Mouse (Mus musculus): ENCODE measurements around the gene Tmem132e. TPM values are rescaled to one million over a fixed set of nuclear protein-coding genes. Genes with fewer than 3 reads are reported as not detected.

Tmem132e gene
- 5.1 and 6.9 TPM in 2 replicates for polyA plus RNA-seq (2014; fragmentation: Nextera tagmentation; extraction: Ambion mirVana)

- peak; percentile 35 for ATAC-seq (ENCODE audit: low FRiP score)
- under 1% methylated on average over 86 of the region's 88 CpGs for WGBS
- Histone ChIP-seq H3K4me1 (replicated peaks; ENCODE audit: control insufficient read depth, insufficient read depth, low read length) (peaks cover 17% of the 10 kb centered on the region), H3K4me2 (replicated peaks) (peak within 1 kb of the TSS; percentile 99), H3K9me3 (ENCODE audit: control insufficient read depth, low read length) (no peaks in the 10 kb centered on the region), H3K4me3 (replicated peaks; ENCODE audit: low read length) (peak within 1 kb of the TSS; percentile 75), H3K36me3 (replicated peaks; ENCODE audit: control insufficient read depth, insufficient read depth) (no peaks in the 10 kb centered on the region), H3K9ac (peak within 1 kb of the TSS; percentile 79), H3K27ac (peak within 1 kb of the TSS; percentile 64), H3K27me3 (ENCODE audit: control insufficient read depth, insufficient read depth, low read length) (peaks cover 59% of the 10 kb centered on the region)
- no peak for DNase-seq (ENCODE audit: low spot score)
These were observed at the start of gene Tmem132e for GRCm38 (mm10) chr11:82388371-82389313. Gene Tmem132e, plus strand, starts transcription at chr11:82388900.

GRCm38 (mm10) chr11:82339921-82340401 lies 48.7 kb upstream of the Tmem132e start:
- WGBS: 25% methylated on average over 7 of the region's 7 CpGs
- Histone ChIP-seq H3K36me3 (replicated peaks; ENCODE audit: control insufficient read depth, insufficient read depth) (no peaks in the 10 kb centered on the region), H3K9ac (no peak overlapping the region), H3K9me3 (ENCODE audit: control insufficient read depth, low read length) (no peaks in the 10 kb centered on the region), H3K27ac (0 out of 2 replicates have a peak overlapping the region, but pooled peaks have one; percentile 6), H3K4me1 (replicated peaks; ENCODE audit: control insufficient read depth, insufficient read depth, low read length) (0 out of 2 replicates have a peak, but pooled peaks cover 7% of the 10 kb centered on the region), H3K27me3 (ENCODE audit: control insufficient read depth, insufficient read depth, low read length) (no peaks in the 10 kb centered on the region), H3K4me2 (replicated peaks) (no peak overlapping the region), H3K4me3 (replicated peaks; ENCODE audit: low read length) (no peak overlapping the region)
- DNase-seq (ENCODE audit: low spot score) (peak; percentile 24), ATAC-seq (ENCODE audit: low FRiP score) (no peak)

- H3K27ac ChIP-seq: 0 out of 2 replicates have a peak overlapping the region, but pooled peaks have one; percentile 6
- WGBS: 43% methylated on average over 6 of the region's 6 CpGs
- no peak overlapping the region for H3K9ac ChIP-seq
- no peaks in the 10 kb centered on the region for H3K36me3 ChIP-seq (replicated peaks; ENCODE audit: control insufficient read depth, insufficient read depth)
- H3K9me3 ChIP-seq (ENCODE audit: control insufficient read depth, low read length): no peaks in the 10 kb centered on the region
- H3K4me1 ChIP-seq (replicated peaks; ENCODE audit: control insufficient read depth, insufficient read depth, low read length): peaks cover 8% of the 10 kb centered on the region; the same call in 1 of the 2 replicates
- DNase-seq (ENCODE audit: low spot score) (no peak), ATAC-seq (ENCODE audit: low FRiP score) (no peak)
- no peak overlapping the region for H3K4me3 ChIP-seq (replicated peaks; ENCODE audit: low read length)
- H3K4me2 ChIP-seq (replicated peaks): no peak overlapping the region
- H3K27me3 ChIP-seq (ENCODE audit: control insufficient read depth, insufficient read depth, low read length): no peaks in the 10 kb centered on the region
These were observed 48.3 kb upstream of the Tmem132e start for GRCm38 (mm10) chr11:82340416-82340815.

- no peak overlapping the region for H3K27ac ChIP-seq
- H3K4me2 ChIP-seq (replicated peaks): no peak overlapping the region
- H3K9ac ChIP-seq: no peak overlapping the region
- H3K4me3 ChIP-seq (replicated peaks; ENCODE audit: low read length): no peak overlapping the region
- H3K9me3 ChIP-seq (ENCODE audit: control insufficient read depth, low read length): no peaks in the 10 kb centered on the region
- H3K36me3 ChIP-seq (replicated peaks; ENCODE audit: control insufficient read depth, insufficient read depth): no peaks in the 10 kb centered on the region
- no peaks in the 10 kb centered on the region for H3K27me3 ChIP-seq (ENCODE audit: control insufficient read depth, insufficient read depth, low read length)
- DNase-seq (ENCODE audit: low spot score) (no peak), ATAC-seq (ENCODE audit: low FRiP score) (no peak)
- H3K4me1 ChIP-seq (replicated peaks; ENCODE audit: control insufficient read depth, insufficient read depth, low read length): peaks cover 12% of the 10 kb centered on the region; the same call in 1 of the 2 replicates
- 50% methylated on average over 2 of the region's 2 CpGs for WGBS
These were observed 47.8 kb upstream of the Tmem132e start for GRCm38 (mm10) chr11:82340900-82341299.

- no peak overlapping the region for H3K4me3 ChIP-seq (replicated peaks; ENCODE audit: low read length)
- ATAC-seq (ENCODE audit: low FRiP score): no peak
- H3K9ac ChIP-seq: no peak overlapping the region
- no peaks in the 10 kb centered on the region for H3K4me1 ChIP-seq (replicated peaks; ENCODE audit: control insufficient read depth, insufficient read depth, low read length)
- WGBS: 86% methylated on average over 10 of the region's 10 CpGs
- no peaks in the 10 kb centered on the region for H3K9me3 ChIP-seq (ENCODE audit: control insufficient read depth, low read length)
- no peak overlapping the region for H3K4me2 ChIP-seq (replicated peaks)
- no peaks in the 10 kb centered on the region for H3K27me3 ChIP-seq (ENCODE audit: control insufficient read depth, insufficient read depth, low read length)
- DNase-seq (ENCODE audit: low spot score): no peak
- no peaks in the 10 kb centered on the region for H3K36me3 ChIP-seq (replicated peaks; ENCODE audit: control insufficient read depth, insufficient read depth)
- H3K27ac ChIP-seq: no peak overlapping the region
These were observed 37.7 kb upstream of the Tmem132e start for GRCm38 (mm10) chr11:82351039-82351438.

- peaks cover 8% of the 10 kb centered on the region; the same call in 1 of the 2 replicates for H3K4me1 ChIP-seq (replicated peaks; ENCODE audit: control insufficient read depth, insufficient read depth, low read length)
- H3K9ac ChIP-seq: no peak overlapping the region
- no peaks in the 10 kb centered on the region for H3K9me3 ChIP-seq (ENCODE audit: control insufficient read depth, low read length)
- H3K36me3 ChIP-seq (replicated peaks; ENCODE audit: control insufficient read depth, insufficient read depth): no peaks in the 10 kb centered on the region
- no peak overlapping the region for H3K4me3 ChIP-seq (replicated peaks; ENCODE audit: low read length)
- 65% methylated on average over 11 of the region's 11 CpGs for WGBS
- no peak overlapping the region for H3K27ac ChIP-seq
- no peak overlapping the region for H3K4me2 ChIP-seq (replicated peaks)
- ATAC-seq (ENCODE audit: low FRiP score) (no peak), DNase-seq (ENCODE audit: low spot score) (peak; percentile 29)
- no peaks in the 10 kb centered on the region for H3K27me3 ChIP-seq (ENCODE audit: control insufficient read depth, insufficient read depth, low read length)
These were observed 18.5 kb upstream of the Tmem132e start for GRCm38 (mm10) chr11:82370151-82370550.

- Histone ChIP-seq H3K36me3 (replicated peaks; ENCODE audit: control insufficient read depth, insufficient read depth) (no peaks in the 10 kb centered on the region), H3K4me2 (replicated peaks) (no peak overlapping the region), H3K27me3 (ENCODE audit: control insufficient read depth, insufficient read depth, low read length) (no peaks in the 10 kb centered on the region), H3K9me3 (ENCODE audit: control insufficient read depth, low read length) (no peaks in the 10 kb centered on the region), H3K27ac (no peak overlapping the region), H3K9ac (no peak overlapping the region), H3K4me3 (replicated peaks; ENCODE audit: low read length) (no peak overlapping the region), H3K4me1 (replicated peaks; ENCODE audit: control insufficient read depth, insufficient read depth, low read length) (peaks cover 8% of the 10 kb centered on the region; the same call in 1 of the 2 replicates)
- WGBS: 71% methylated on average over 4 of the region's 4 CpGs
- ATAC-seq (ENCODE audit: low FRiP score): no peak
- peak; percentile 54 for DNase-seq (ENCODE audit: low spot score)
These were observed 17.1 kb upstream of the Tmem132e start for GRCm38 (mm10) chr11:82371577-82371976.

GRCm38 (mm10) chr11:82380606-82381202 lies 8.0 kb upstream of the Tmem132e start:
- Histone ChIP-seq H3K9me3 (ENCODE audit: control insufficient read depth, low read length) (no peaks in the 10 kb centered on the region), H3K4me1 (replicated peaks; ENCODE audit: control insufficient read depth, insufficient read depth, low read length) (peaks cover 6% of the 10 kb centered on the region), H3K36me3 (replicated peaks; ENCODE audit: control insufficient read depth, insufficient read depth) (no peaks in the 10 kb centered on the region), H3K27ac (no peak overlapping the region), H3K4me2 (replicated peaks) (no peak overlapping the region), H3K27me3 (ENCODE audit: control insufficient read depth, insufficient read depth, low read length) (peaks cover 23% of the 10 kb centered on the region), H3K9ac (no peak overlapping the region), H3K4me3 (replicated peaks; ENCODE audit: low read length) (no peak overlapping the region)
- DNase-seq (ENCODE audit: low spot score) (peak; percentile 88), ATAC-seq (ENCODE audit: low FRiP score) (peak; percentile 83; the same call in 1 of the 2 replicates)
- 32% methylated on average over 3 of the region's 3 CpGs for WGBS

- H3K27me3 ChIP-seq (ENCODE audit: control insufficient read depth, insufficient read depth, low read length): peaks cover 63% of the 10 kb centered on the region
- no peaks in the 10 kb centered on the region for H3K36me3 ChIP-seq (replicated peaks; ENCODE audit: control insufficient read depth, insufficient read depth)
- under 1% methylated on average over 48 of the region's 51 CpGs for WGBS
- peak; percentile 85 for ATAC-seq (ENCODE audit: low FRiP score)
- peak; percentile 81 for DNase-seq (ENCODE audit: low spot score)
- H3K4me2 ChIP-seq (replicated peaks): peak overlapping the region; percentile 99
- H3K4me1 ChIP-seq (replicated peaks; ENCODE audit: control insufficient read depth, insufficient read depth, low read length): peaks cover 17% of the 10 kb centered on the region
- H3K9me3 ChIP-seq (ENCODE audit: control insufficient read depth, low read length): no peaks in the 10 kb centered on the region
- H3K4me3 ChIP-seq (replicated peaks; ENCODE audit: low read length): peak overlapping the region; percentile 75
- peak overlapping the region; percentile 77 for H3K27ac ChIP-seq
- peak overlapping the region; percentile 79 for H3K9ac ChIP-seq
These were observed 1.6 kb upstream of the Tmem132e start for GRCm38 (mm10) chr11:82386970-82387540.
